Mouse (Mus musculus) hindbrain, postnatal 0 days (tissue): ENCODE data around the gene Psmd13. TPM values are rescaled to one million over a fixed set of nuclear protein-coding genes. Genes with fewer than 3 reads are reported as not detected.

Experiments used
- ATAC-seq: fragments of 200-750 bp; cut with Nextera tagmentation; 2 replicates; pipeline ENCODE4 v1.8.0; 2017; ENCODE audit warnings: mild to moderate bottlenecking, moderate TSS enrichment, moderate library complexity
- DNase-seq: peaks from one replicate; pipeline ENCODE4 v3.0.0-alpha.2; 2015; ENCODE audit warnings: low spot score
- H3K27ac ChIP-seq: fragments of 300-500 bp; sonication (generic); 2 replicates; pipeline ENCODE4 v1.5.1; 2014; ENCODE audit warnings: mild to moderate bottlenecking
- H3K27me3 ChIP-seq: fragments of 300-500 bp; sonication (generic); 2 replicates; pipeline ENCODE4 v1.6.1; 2014; ENCODE audit warnings: low read length, mixed read lengths; ENCODE audit not compliant: insufficient read depth
- H3K36me3 ChIP-seq: fragments of 300-500 bp; sonication (generic); 2 replicates; pipeline ENCODE4 v1.6.1; 2014; ENCODE audit warnings: low read length, mixed read lengths; ENCODE audit not compliant: insufficient read depth
- H3K4me1 ChIP-seq: fragments of 300-500 bp; sonication (generic); 2 replicates; pipeline ENCODE4 v1.6.1; 2014; ENCODE audit warnings: antibody characterized with exemption, low read length, mixed read lengths; ENCODE audit not compliant: insufficient read depth
- H3K4me2 ChIP-seq: fragments of 300-500 bp; sonication (generic); 2 replicates; pipeline ENCODE4 v1.6.1; 2014; ENCODE audit warnings: low read depth, mild to moderate bottlenecking, low read length, moderate library complexity, mixed read lengths
- H3K4me3 ChIP-seq: fragments of 300-500 bp; sonication (generic); 2 replicates; pipeline ENCODE4 v1.5.1; 2014; ENCODE audit warnings: low read length
- H3K9ac ChIP-seq: fragments of 300-500 bp; sonication (generic); replicated peaks from 2 replicates; pipeline ENCODE4 v1.6.1; 2014; ENCODE audit warnings: mild to moderate bottlenecking, low read length, moderate library complexity, mixed read lengths
- H3K9me3 ChIP-seq: fragments of 300-500 bp; sonication (generic); 2 replicates; pipeline ENCODE4 v1.6.1; 2016; ENCODE audit warnings: low read length, mixed read lengths
- CTCF ChIP-seq: IDR thresholded peaks from 2 replicates; pipeline ENCODE4 v1.5.1; 2016; ENCODE audit warnings: antibody characterized with exemption, control low read depth, low read depth
- WGBS: fragments of 180-500 bp; shearing (Covaris S2); extraction: QIAGEN DNeasy Blood & Tissue Kit; methylation state at CpG from one replicate; pipeline ENCODE4 v1.1.7; 2014; 5-methylcytosine and 5-hydroxymethylcytosine counted together
- polyA plus RNA-seq: library from polyadenylated mRNA; unstranded; fragments of >200 nt; fragmentation: Nextera tagmentation; extraction: Ambion mirVana; gene quantifications from 2 replicates; pipeline ENCODE4 v1.2.1, GENCODE M21; 2015
- total RNA-seq: library from RNA; depleted of rRNA; stranded (reverse); fragments of >200 nt; gene quantifications from 2 replicates; pipeline ENCODE4 v1.2.3, GENCODE M21; 2014

Psmd13 gene
- total and polyA plus RNA-seq, 2 experiments from 2014 or later, result 113 to 275 TPM

- no peaks in the 10 kb centered on the region for H3K9me3 ChIP-seq
- H3K27ac ChIP-seq, result peak within 1 kb of the TSS; percentile 96
- peak within 1 kb of the TSS; percentile 80 for H3K9ac ChIP-seq
- peak within 1 kb of the TSS; percentile 97 for H3K4me2 ChIP-seq
- no peaks in the 10 kb centered on the region for H3K27me3 ChIP-seq
- H3K4me1 ChIP-seq, result peaks cover 23% of the 10 kb centered on the region
- peak; percentile 86 for DNase-seq
- H3K36me3 ChIP-seq, result peaks cover 52% of the 10 kb centered on the region
- TF ChIP-seq CTCF, result no peak
- WGBS, result under 1% methylated on average over 50 of the region's 50 CpGs
- peak within 1 kb of the TSS; percentile 88 for H3K4me3 ChIP-seq
- ATAC-seq, result peak; percentile 79
Measured at GRCm38 (mm10) chr7:140856785-140857549, 24.8 kb upstream of the Psmd13 start, which contains the start of gene Ric8a. TSS of gene Ric8a (plus strand) at chr7:140856957.

- 31% methylated on average over 40 of the region's 40 CpGs for WGBS
- no peaks in the 10 kb centered on the region for H3K27me3 ChIP-seq
- H3K4me1 ChIP-seq, result peaks cover 23% of the 10 kb centered on the region
- H3K9me3 ChIP-seq, result no peaks in the 10 kb centered on the region
- peak within 1 kb of the TSS; percentile 96 for H3K27ac ChIP-seq
- DNase-seq (peak; percentile 16), ATAC-seq (peak; percentile 41)
- peaks cover 52% of the 10 kb centered on the region for H3K36me3 ChIP-seq
- H3K9ac ChIP-seq, result peak within 1 kb of the TSS; percentile 80
- peak within 1 kb of the TSS; percentile 97 for H3K4me2 ChIP-seq
- H3K4me3 ChIP-seq, result peak within 1 kb of the TSS; percentile 88
- TF ChIP-seq CTCF, result no peak
Measured at GRCm38 (mm10) chr7:140857550-140858505, 23.9 kb upstream of the Psmd13 start, which contains the start of gene Bet1l. TSS of gene Bet1l (minus strand) at chr7:140857577.

GRCm38 (mm10) chr7:140858746-140859145 lies 23.0 kb upstream of the Psmd13 start:
- WGBS, result 93% methylated on average over 8 of the region's 8 CpGs
- H3K9ac ChIP-seq, result no peak overlapping the region; the same call in 1 of the 2 replicates
- ATAC-seq (no peak), DNase-seq (no peak)
- TF ChIP-seq CTCF, result no peak
- no peaks in the 10 kb centered on the region for H3K9me3 ChIP-seq
- H3K27ac ChIP-seq, result no peak overlapping the region
- peaks cover 23% of the 10 kb centered on the region for H3K4me1 ChIP-seq
- H3K4me2 ChIP-seq, result peak overlapping the region; percentile 97
- no peaks in the 10 kb centered on the region for H3K27me3 ChIP-seq
- H3K36me3 ChIP-seq, result peaks cover 52% of the 10 kb centered on the region
- H3K4me3 ChIP-seq, result peak overlapping the region; percentile 88

GRCm38 (mm10) chr7:140859997-140860396 lies 21.8 kb upstream of the Psmd13 start:
- H3K9me3 ChIP-seq, result no peaks in the 10 kb centered on the region
- no peak overlapping the region for H3K9ac ChIP-seq
- H3K27ac ChIP-seq, result no peak overlapping the region
- WGBS, result 68% methylated on average over 6 of the region's 6 CpGs
- H3K4me2 ChIP-seq, result no peak overlapping the region
- H3K4me3 ChIP-seq, result no peak overlapping the region
- DNase-seq (no peak), ATAC-seq (no peak)
- no peaks in the 10 kb centered on the region for H3K27me3 ChIP-seq
- peaks cover 54% of the 10 kb centered on the region for H3K36me3 ChIP-seq
- no peak for TF ChIP-seq CTCF
- peaks cover 21% of the 10 kb centered on the region for H3K4me1 ChIP-seq

- Histone ChIP-seq H3K36me3 (peaks cover 56% of the 10 kb centered on the region), H3K9ac (no peak overlapping the region), H3K4me2 (no peak overlapping the region), H3K4me1 (peaks cover 14% of the 10 kb centered on the region), H3K27me3 (no peaks in the 10 kb centered on the region), H3K4me3 (no peak overlapping the region), H3K9me3 (no peaks in the 10 kb centered on the region), H3K27ac (no peak overlapping the region)
- ATAC-seq (no peak), DNase-seq (no peak)
- WGBS, result 85% methylated on average over 5 of the region's 5 CpGs
- no peak for TF ChIP-seq CTCF
Measured at GRCm38 (mm10) chr7:140860728-140861127, 21.0 kb upstream of the Psmd13 start.

- Histone ChIP-seq H3K4me1 (no peaks in the 10 kb centered on the region), H3K27me3 (no peaks in the 10 kb centered on the region), H3K36me3 (peaks cover 49% of the 10 kb centered on the region), H3K4me2 (no peak overlapping the region), H3K4me3 (no peak overlapping the region), H3K9me3 (no peaks in the 10 kb centered on the region), H3K9ac (no peak overlapping the region), H3K27ac (no peak overlapping the region)
- DNase-seq (no peak), ATAC-seq (no peak)
- WGBS, result 88% methylated on average over 12 of the region's 12 CpGs
- no peak for TF ChIP-seq CTCF
Measured at GRCm38 (mm10) chr7:140864761-140865160, 17.0 kb upstream of the Psmd13 start.
